Mouse (Mus musculus) heart, adult 2 months (tissue): ENCODE measurements at regions not wholly inside any gene's neighbourhood (a gene's known extent, or its start where the extent isn't known, plus 50 kb on each side); places are given as distances from the start of the nearest gene placed in this dataset.

Experiments used
- DNase-seq, 2 experiments: peaks; one replicate each; pipeline ENCODE4 v3.0.0; 2021
- H3K27ac ChIP-seq: fragments of 200-600 bp; 2 replicates; pipeline ENCODE4 v1.8.1; 2022
- H3K27me3 ChIP-seq: fragments of 200-500 bp; 2 replicates; pipeline ENCODE4 v1.6.1; 2012; ENCODE audit warnings: mild to moderate bottlenecking, low read length, inconsistent platforms, mixed read lengths; ENCODE audit not compliant: control insufficient read depth, insufficient read depth
- H3K36me3 ChIP-seq: fragments of 200-500 bp; 2 replicates; pipeline ENCODE4 v1.6.1; 2012; ENCODE audit warnings: low read length, inconsistent platforms; ENCODE audit not compliant: control insufficient read depth, insufficient read depth
- H3K4me1 ChIP-seq: fragments of 200-500 bp; 2 replicates; pipeline ENCODE4 v1.6.1; 2011; ENCODE audit warnings: low read length; ENCODE audit not compliant: control insufficient read depth, insufficient read depth
- H3K4me3 ChIP-seq: fragments of 200-600 bp; 2 replicates; pipeline ENCODE4 v1.8.1; 2022
- H3K79me2 ChIP-seq: fragments of 200-500 bp; replicated peaks from 2 replicates; pipeline ENCODE4 v1.6.1; 2012; ENCODE audit warnings: mild to moderate bottlenecking, inconsistent platforms, low read length, moderate library complexity, mixed read lengths; ENCODE audit not compliant: control insufficient read depth, insufficient read depth
- H3K9ac ChIP-seq: fragments of 200-500 bp; 2 replicates; pipeline ENCODE4 v1.6.1; 2012; ENCODE audit warnings: low read depth, mild to moderate bottlenecking, control low read depth, inconsistent platforms, low read length, mixed read lengths
- CTCF ChIP-seq: fragments of 200-600 bp; IDR thresholded peaks from 2 replicates; pipeline ENCODE4 v1.8.1; 2022; ENCODE audit warnings: antibody characterized with exemption, mild to moderate bottlenecking, moderate library complexity
- EP300 ChIP-seq: fragments of 200-500 bp; IDR thresholded peaks from 2 replicates; pipeline ENCODE4 v1.6.1; 2011; ENCODE audit warnings: low read depth, low read length, control low read depth; ENCODE audit not compliant: insufficient read depth
- POLR2A ChIP-seq: fragments of 200-500 bp; IDR thresholded peaks from 2 replicates; pipeline ENCODE4 v1.6.1; 2011; ENCODE audit warnings: mild to moderate bottlenecking, low read depth, low read length, control low read depth; ENCODE audit not compliant: insufficient read depth
- WGBS: fragments of 180-500 bp; shearing (Covaris S2); methylation state at CpG from one replicate; pipeline ENCODE4 v1.1.7; 2018; 5-methylcytosine and 5-hydroxymethylcytosine counted together
- intact Hi-C: fragments of 180-260 bp; cut with DNase I; formaldehyde crosslinking; loops from one replicate; pipeline ENCODE4 v1.15.1; 2025

DNA sequence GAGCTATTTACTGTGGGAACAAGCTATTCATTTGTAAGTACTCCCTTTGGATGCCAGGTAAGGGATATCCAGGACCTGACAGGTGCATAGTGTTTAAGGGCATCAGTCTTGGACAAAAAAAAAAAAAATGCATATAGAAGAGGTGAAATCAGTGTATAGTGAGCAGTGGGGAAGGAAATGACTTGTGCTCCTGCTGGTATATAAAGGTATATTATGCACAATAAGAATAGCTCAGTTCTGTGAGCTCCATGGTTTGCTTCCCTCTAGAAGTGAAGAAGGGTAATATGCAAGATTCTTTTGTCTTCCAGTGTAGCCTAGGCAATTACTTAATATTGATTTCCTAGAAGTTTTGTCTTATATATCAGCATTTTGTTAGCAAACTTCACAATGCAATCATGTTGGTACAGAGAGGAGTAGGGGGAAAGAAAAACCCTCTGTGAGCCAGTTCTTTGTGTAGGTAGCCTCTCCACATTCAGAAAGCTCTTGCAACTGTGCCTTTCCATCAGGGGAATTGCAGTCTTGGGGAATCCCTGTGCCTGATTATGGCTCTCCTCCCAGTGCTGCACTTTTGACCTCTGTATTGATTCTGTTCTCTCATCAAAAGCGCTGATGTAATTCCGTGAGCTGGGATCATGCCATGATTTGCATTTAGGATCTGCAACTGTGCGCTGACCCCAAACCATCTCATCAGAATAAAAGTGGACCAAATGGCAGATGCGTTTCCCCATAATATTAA, 840.7 kb upstream of the Gm5150 start:
- 74% methylated on average over 4 of the region's 4 CpGs for WGBS
- TF ChIP-seq CTCF (no peak), EP300 (no peak), POLR2A (no peak)
- H3K9ac ChIP-seq: no peak overlapping the region
- no peaks in the 10 kb centered on the region for H3K4me1 ChIP-seq
- intact Hi-C loops: no loop called here
- no peaks in the 10 kb centered on the region for H3K36me3 ChIP-seq
- no peak overlapping the region for H3K4me3 ChIP-seq
- H3K79me2 ChIP-seq: no peaks in the 10 kb centered on the region
- H3K27ac ChIP-seq: no peak overlapping the region
- H3K27me3 ChIP-seq: no peaks in the 10 kb centered on the region
- no peak for DNase-seq

GRCm38 (mm10) chr3:16820536-16820935, 814.3 kb upstream of the Gm5150 start:
- DNase-seq: no peak
- intact Hi-C loops: no loop called here
- Histone ChIP-seq H3K4me3 (no peak overlapping the region), H3K9ac (no peak overlapping the region), H3K4me1 (no peaks in the 10 kb centered on the region), H3K27me3 (no peaks in the 10 kb centered on the region), H3K79me2 (no peaks in the 10 kb centered on the region), H3K36me3 (no peaks in the 10 kb centered on the region), H3K27ac (no peak overlapping the region)
- no peak for TF ChIP-seq CTCF
- TF ChIP-seq POLR2A: no peak
- no peak for TF ChIP-seq EP300
- WGBS: 71% methylated on average over 6 of the region's 6 CpGs

DNA sequence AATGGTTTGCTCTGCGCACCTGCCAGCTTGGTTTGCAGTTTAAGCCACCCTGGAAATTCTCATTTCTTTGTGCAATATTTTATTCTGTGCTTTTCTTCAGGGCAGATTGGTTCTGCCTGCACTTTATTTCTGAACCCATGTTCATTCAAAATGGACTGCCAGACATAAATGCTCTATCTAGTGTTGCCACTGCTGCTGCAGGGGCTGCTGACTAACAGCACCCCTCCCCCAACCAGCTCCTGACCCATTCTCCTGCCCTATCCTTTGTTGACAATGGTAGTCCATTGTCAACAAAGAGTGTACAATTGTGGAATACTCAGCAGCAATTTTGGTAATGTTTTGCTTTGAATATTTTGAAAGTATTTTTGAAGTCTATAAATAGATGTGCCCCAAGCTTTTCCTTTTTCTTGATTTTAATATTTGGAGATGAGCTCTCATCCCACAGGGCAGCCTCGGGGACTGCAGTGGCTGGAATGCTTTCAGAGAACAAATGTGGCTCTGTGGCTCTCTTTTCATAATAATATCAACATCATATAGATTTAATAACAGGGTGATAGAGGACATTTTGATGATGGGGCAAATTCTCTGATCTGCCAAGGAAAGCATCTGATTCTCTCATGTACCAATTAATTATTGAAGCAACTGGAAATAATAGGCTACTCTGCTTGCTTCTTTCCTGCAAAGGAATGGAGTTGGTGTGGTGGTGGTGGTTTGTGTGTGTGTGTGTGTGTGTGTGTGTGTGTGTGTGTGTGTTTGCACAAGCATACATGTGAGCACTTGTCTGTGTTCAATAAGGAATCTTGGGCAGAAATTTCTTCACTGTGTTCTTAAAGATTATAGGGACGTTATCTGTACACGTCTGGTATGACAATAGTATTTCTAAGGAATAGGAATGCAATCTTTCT, 813.2 kb upstream of the Gm5150 start:
- intact Hi-C loops: loop anchor here (10.0 kb wide), 2 partner anchors 975 to 1005 kb away; no protein-coding TSS in a partner anchor
- Histone ChIP-seq H3K4me1 (no peaks in the 10 kb centered on the region), H3K27me3 (no peaks in the 10 kb centered on the region), H3K27ac (no peak overlapping the region), H3K79me2 (no peaks in the 10 kb centered on the region), H3K9ac (no peak overlapping the region), H3K36me3 (no peaks in the 10 kb centered on the region), H3K4me3 (no peak overlapping the region)
- TF ChIP-seq EP300: no peak
- TF ChIP-seq POLR2A: no peak
- TF ChIP-seq CTCF: no peak
- WGBS: 61% methylated on average over 4 of the region's 4 CpGs
- no peak for DNase-seq

DNA sequence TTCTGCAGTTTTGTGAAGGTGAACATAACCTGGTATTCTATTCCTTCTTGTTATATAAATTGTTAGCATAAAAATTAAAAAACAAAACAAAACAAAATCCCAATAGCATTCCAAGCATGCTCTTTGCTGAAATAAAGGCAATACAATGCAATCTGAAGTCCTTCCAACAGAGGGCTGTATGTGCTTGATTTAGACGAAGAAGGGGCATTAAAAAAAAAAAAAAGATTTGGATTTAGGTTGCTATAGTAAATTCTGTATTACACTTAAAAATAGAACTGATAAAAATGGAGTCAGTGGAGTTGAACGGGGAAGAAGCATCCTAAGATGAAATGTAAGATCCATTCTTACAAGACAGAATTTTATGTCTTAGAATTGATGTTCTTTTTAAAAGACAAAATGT, 810.6 kb upstream of the Gm5150 start:
- Histone ChIP-seq H3K4me1 (no peaks in the 10 kb centered on the region), H3K4me3 (no peak overlapping the region), H3K27ac (no peak overlapping the region), H3K36me3 (no peaks in the 10 kb centered on the region), H3K79me2 (no peaks in the 10 kb centered on the region), H3K9ac (no peak overlapping the region), H3K27me3 (no peaks in the 10 kb centered on the region)
- no peak for DNase-seq
- whole genome bisulfite sequencing: 20% methylated on average over 2 of the region's 2 CpGs
- TF ChIP-seq EP300 (no peak), CTCF (peak; percentile 63)
- intact Hi-C loops: loop anchor here (10.0 kb wide), 2 partner anchors 978 to 1008 kb away; no protein-coding TSS in a partner anchor

GRCm38 (mm10) chr3:16816101-16816500, 809.9 kb upstream of the Gm5150 start:
- no peak overlapping the region for H3K27ac ChIP-seq
- H3K79me2 ChIP-seq: no peaks in the 10 kb centered on the region
- 47% methylated on average over 3 of the region's 3 CpGs for WGBS
- H3K36me3 ChIP-seq: no peaks in the 10 kb centered on the region
- no peaks in the 10 kb centered on the region for H3K27me3 ChIP-seq
- TF ChIP-seq EP300 (no peak), POLR2A (no peak), CTCF (no peak)
- no peak overlapping the region for H3K9ac ChIP-seq
- no peaks in the 10 kb centered on the region for H3K4me1 ChIP-seq
- no peak for DNase-seq
- no peak overlapping the region for H3K4me3 ChIP-seq
- intact Hi-C loops: loop anchor here (10.0 kb wide), 2 partner anchors 979 to 1009 kb away; no protein-coding TSS in a partner anchor
